Mouse (Mus musculus) hindbrain, postnatal 0 days (tissue): ENCODE data around the gene Canx. TPM values are rescaled to one million over a fixed set of nuclear protein-coding genes. Genes with fewer than 3 reads are reported as not detected.
"Not testable (repeated sequence)": the region's sequence is repeated elsewhere in the genome, so short reads cannot be mapped to it uniquely, and the experiment has no call there.

Source experiments
- ATAC-seq: fragments of 200-750 bp; cut with Nextera tagmentation; 2 replicates; pipeline ENCODE4 v1.8.0; 2017; ENCODE audit warnings: mild to moderate bottlenecking, moderate TSS enrichment, moderate library complexity
- DNase-seq: peaks from one replicate; pipeline ENCODE4 v3.0.0-alpha.2; 2015; ENCODE audit warnings: low spot score
- H3K27ac ChIP-seq: fragments of 300-500 bp; sonication (generic); 2 replicates; pipeline ENCODE4 v1.5.1; 2014; ENCODE audit warnings: mild to moderate bottlenecking
- H3K27me3 ChIP-seq: fragments of 300-500 bp; sonication (generic); 2 replicates; pipeline ENCODE4 v1.6.1; 2014; ENCODE audit warnings: low read length, mixed read lengths; ENCODE audit not compliant: insufficient read depth
- H3K36me3 ChIP-seq: fragments of 300-500 bp; sonication (generic); 2 replicates; pipeline ENCODE4 v1.6.1; 2014; ENCODE audit warnings: low read length, mixed read lengths; ENCODE audit not compliant: insufficient read depth
- H3K4me1 ChIP-seq: fragments of 300-500 bp; sonication (generic); 2 replicates; pipeline ENCODE4 v1.6.1; 2014; ENCODE audit warnings: antibody characterized with exemption, low read length, mixed read lengths; ENCODE audit not compliant: insufficient read depth
- H3K4me2 ChIP-seq: fragments of 300-500 bp; sonication (generic); 2 replicates; pipeline ENCODE4 v1.6.1; 2014; ENCODE audit warnings: low read depth, mild to moderate bottlenecking, low read length, moderate library complexity, mixed read lengths
- H3K4me3 ChIP-seq: fragments of 300-500 bp; sonication (generic); 2 replicates; pipeline ENCODE4 v1.5.1; 2014; ENCODE audit warnings: low read length
- H3K9ac ChIP-seq: fragments of 300-500 bp; sonication (generic); replicated peaks from 2 replicates; pipeline ENCODE4 v1.6.1; 2014; ENCODE audit warnings: mild to moderate bottlenecking, low read length, moderate library complexity, mixed read lengths
- H3K9me3 ChIP-seq: fragments of 300-500 bp; sonication (generic); 2 replicates; pipeline ENCODE4 v1.6.1; 2016; ENCODE audit warnings: low read length, mixed read lengths
- CTCF ChIP-seq: IDR thresholded peaks from 2 replicates; pipeline ENCODE4 v1.5.1; 2016; ENCODE audit warnings: antibody characterized with exemption, control low read depth, low read depth
- WGBS: fragments of 180-500 bp; shearing (Covaris S2); extraction: QIAGEN DNeasy Blood & Tissue Kit; methylation state at CpG from one replicate; pipeline ENCODE4 v1.1.7; 2014; 5-methylcytosine and 5-hydroxymethylcytosine counted together
- polyA plus RNA-seq: library from polyadenylated mRNA; unstranded; fragments of >200 nt; fragmentation: Nextera tagmentation; extraction: Ambion mirVana; gene quantifications from 2 replicates; pipeline ENCODE4 v1.2.1, GENCODE M21; 2015
- total RNA-seq: library from RNA; depleted of rRNA; stranded (reverse); fragments of >200 nt; gene quantifications from 2 replicates; pipeline ENCODE4 v1.2.3, GENCODE M21; 2014

The Canx gene
- total and polyA plus RNA-seq, 2 experiments from 2014 or later = 174 to 254 TPM

DNA sequence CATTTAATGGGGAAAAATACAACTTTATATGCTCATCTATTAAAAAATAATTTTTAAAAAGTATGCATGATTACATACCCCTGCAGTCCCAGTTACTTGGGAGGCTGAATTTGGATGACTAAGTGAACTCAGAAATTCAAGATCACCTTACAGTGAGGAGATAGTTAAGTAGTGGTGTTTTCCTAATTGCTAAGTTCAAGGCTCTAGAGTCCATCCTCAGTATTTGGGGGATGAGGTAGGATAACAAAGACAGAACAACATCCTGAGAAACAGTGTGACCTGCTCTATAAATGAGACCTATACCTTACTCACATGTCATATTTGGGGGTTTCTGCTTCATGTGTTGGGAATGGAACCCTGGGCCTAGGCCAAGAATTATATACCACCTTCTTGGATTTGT lies 3.1 kb downstream of the Canx start:
- Histone ChIP-seq H3K4me1 (peaks cover 11% of the 10 kb centered on the region), H3K9ac (no peak overlapping the region), H3K27me3 (no peaks in the 10 kb centered on the region), H3K27ac (no peak overlapping the region), H3K9me3 (no peaks in the 10 kb centered on the region), H3K4me3 (no peak overlapping the region), H3K36me3 (no peaks in the 10 kb centered on the region), H3K4me2 (no peak overlapping the region)
- ATAC-seq (no peak), DNase-seq (no peak)
- TF ChIP-seq CTCF = no peak

DNA sequence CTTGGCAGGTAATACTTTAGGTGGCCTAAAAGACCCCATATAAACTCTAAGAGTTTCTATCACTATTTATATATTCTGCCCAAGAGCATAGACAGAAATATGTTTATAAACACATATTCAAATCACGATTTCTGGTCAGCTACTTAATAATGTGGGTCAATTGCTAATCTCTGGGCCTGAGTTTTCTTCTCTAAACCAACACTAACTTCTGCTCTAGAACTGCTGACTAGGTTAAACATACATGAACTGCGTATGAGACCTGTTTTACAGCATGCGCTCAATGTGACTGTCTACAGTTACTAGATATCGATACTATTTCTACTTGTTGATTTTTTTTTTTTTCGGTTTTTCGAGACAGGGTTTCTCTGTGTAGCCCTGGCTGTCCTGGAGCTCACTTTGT lies 4.2 kb downstream of the Canx start:
- Histone ChIP-seq H3K9ac (no peak overlapping the region), H3K4me1 (peaks cover 11% of the 10 kb centered on the region)

DNA sequence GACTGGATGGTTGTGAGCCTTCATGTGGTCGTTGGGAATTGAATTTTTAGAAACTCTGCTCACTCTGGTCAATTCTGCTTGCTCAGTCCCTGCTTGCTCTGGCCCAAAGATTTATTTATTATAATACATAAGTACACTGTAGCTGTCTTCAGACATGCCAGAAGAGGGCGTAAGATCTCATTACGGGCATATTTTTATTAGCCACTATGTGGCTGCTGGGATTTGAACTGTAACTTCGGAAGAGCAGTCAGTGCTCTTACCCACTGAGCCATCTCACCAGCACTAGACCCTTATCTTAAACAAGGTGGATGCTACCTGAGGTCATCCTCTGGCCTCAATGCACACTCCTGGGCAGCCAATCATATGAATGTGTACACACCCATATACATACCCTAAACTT lies 6.1 kb downstream of the Canx start:
- not testable (repeated sequence) for H3K27me3 ChIP-seq, H3K4me2 ChIP-seq, ATAC-seq, DNase-seq, H3K9me3 ChIP-seq, H3K9ac ChIP-seq, H3K4me3 ChIP-seq, H3K36me3 ChIP-seq, H3K27ac ChIP-seq, H3K4me1 ChIP-seq
- WGBS = 82% methylated on average over 4 of the region's 4 CpGs

More for the DNA sequence above, 4.2 kb downstream of the Canx start:
- Histone ChIP-seq H3K36me3 (no peaks in the 10 kb centered on the region), H3K27me3 (no peaks in the 10 kb centered on the region), H3K4me3 (no peak overlapping the region), H3K27ac (no peak overlapping the region), H3K9me3 (no peaks in the 10 kb centered on the region), H3K4me2 (no peak overlapping the region)
- 92% methylated on average over 6 of the region's 6 CpGs for WGBS
- no peak for TF ChIP-seq CTCF
- ATAC-seq (no peak), DNase-seq (no peak)

DNA sequence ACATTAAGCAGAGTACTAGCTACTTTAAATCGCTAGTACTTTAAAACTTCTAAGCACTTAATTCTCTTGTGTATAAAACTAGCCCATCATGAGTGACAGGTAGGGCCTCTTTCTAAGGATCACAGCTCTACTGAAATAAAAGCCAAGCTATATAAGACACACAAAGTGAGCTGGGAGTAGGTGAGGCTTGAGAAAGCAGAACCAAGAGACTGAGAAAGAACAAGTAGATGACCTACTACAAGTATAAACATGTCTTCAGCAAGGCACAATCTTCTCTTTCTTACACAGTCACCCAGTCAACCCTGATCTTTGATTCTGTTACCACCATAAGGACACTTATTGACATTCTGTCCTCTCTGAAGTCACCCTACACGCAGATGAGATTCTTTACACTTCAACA lies 12.7 kb downstream of the Canx start:
- Histone ChIP-seq H3K9me3 (no peaks in the 10 kb centered on the region), H3K4me3 (no peak overlapping the region), H3K27ac (no peak overlapping the region), H3K9ac (no peak overlapping the region), H3K36me3 (peaks cover 4% of the 10 kb centered on the region; the same call in 1 of the 2 replicates), H3K4me1 (0 out of 2 replicates have a peak, but pooled peaks cover 3% of the 10 kb centered on the region), H3K4me2 (no peak overlapping the region), H3K27me3 (no peaks in the 10 kb centered on the region)
- TF ChIP-seq CTCF = no peak
- WGBS = 85% methylated on average over 2 of the region's 2 CpGs
- DNase-seq (no peak), ATAC-seq (no peak)

DNA sequence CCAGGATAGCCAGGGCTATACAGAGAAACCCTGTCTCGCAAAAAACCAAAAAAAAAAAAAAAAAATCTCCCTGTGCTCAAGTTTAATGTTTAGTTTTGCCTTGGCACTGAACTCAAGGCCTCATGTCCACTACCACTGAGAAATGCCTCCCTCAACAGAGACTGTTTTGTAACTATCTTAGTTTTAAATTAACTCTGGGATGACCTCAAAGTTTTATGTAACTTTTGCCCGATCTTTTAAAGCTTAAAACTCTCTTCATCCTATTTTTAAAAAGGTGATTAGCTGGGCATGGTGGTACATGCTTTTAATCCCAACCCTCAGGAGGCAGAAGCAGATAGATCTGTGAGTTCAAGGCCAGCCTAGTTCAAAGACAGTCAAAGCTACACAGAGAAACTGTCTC lies 22.1 kb downstream of the Canx start:
- H3K4me2 ChIP-seq = no peak overlapping the region

DNA sequence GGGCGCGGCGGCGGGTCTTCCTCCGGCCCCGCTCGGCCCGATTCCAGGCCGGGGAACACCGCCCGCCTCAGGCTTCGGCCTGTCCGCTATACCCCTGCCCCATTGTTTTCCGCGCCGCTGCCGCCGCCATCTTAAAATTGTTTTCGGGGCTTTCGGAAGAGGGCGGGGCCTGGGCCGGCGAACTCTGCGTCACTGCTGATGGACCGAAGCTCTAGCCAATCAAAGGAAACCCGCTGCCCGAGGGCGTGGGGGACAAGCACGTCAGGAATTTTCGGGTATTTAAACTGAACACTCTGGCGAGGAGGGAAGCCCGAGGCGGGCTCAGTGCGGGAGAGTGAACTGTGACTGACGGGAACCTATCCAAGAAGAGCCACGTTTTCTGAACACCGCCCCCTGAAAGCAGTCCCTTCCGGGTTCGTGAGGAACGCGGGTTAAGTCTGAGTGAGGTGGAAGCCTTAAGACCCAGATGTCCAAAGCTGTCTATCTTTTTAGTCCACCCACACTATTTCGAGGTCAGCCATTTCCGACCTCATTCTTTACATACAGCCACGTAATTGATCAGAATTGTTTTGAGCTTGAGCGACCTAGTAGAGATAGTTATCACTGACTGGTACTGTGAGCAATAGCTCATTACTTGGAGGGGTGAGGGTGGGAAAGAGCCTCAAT lies 33.1 kb downstream of the Canx start, which contains the start of gene Maml1:
Gene Maml1 (minus strand): TSS at position 122 of the 666 bp plus-strand sequence.
- H3K4me3 ChIP-seq = peak within 1 kb of the TSS; percentile 88
- no peaks in the 10 kb centered on the region for H3K9me3 ChIP-seq
- H3K4me1 ChIP-seq = peaks cover 14% of the 10 kb centered on the region
- no peak for TF ChIP-seq CTCF
- WGBS = under 1% methylated on average over 45 of the region's 45 CpGs
- peak within 1 kb of the TSS; percentile 88 for H3K4me2 ChIP-seq
- peak within 1 kb of the TSS; percentile 99 for H3K27ac ChIP-seq
- DNase-seq = peak; percentile 99
- H3K9ac ChIP-seq = peak within 1 kb of the TSS; percentile 99
- peak; percentile 98 for ATAC-seq
- peaks cover 19% of the 10 kb centered on the region for H3K36me3 ChIP-seq
- no peaks in the 10 kb centered on the region for H3K27me3 ChIP-seq

More for the DNA sequence above, 22.1 kb downstream of the Canx start:
- H3K36me3 ChIP-seq = peaks cover 73% of the 10 kb centered on the region
- DNase-seq (no peak), ATAC-seq (no peak)
- H3K27ac ChIP-seq = no peak overlapping the region
- no peak overlapping the region for H3K9ac ChIP-seq
- H3K4me1 ChIP-seq = no peaks in the 10 kb centered on the region
- 84% methylated on average over 2 of the region's 2 CpGs for WGBS
- H3K9me3 ChIP-seq = no peaks in the 10 kb centered on the region
- no peaks in the 10 kb centered on the region for H3K27me3 ChIP-seq
- TF ChIP-seq CTCF = no peak
- no peak overlapping the region for H3K4me3 ChIP-seq
